Mouse (Mus musculus) megakaryocyte, embryonic 14.5 days (primary cell): ENCODE data around the gene Fn3krp. TPM values are rescaled to one million over a fixed set of nuclear protein-coding genes. Genes with fewer than 3 reads are reported as not detected.

Experiments
- H3K27me3 ChIP-seq: replicated peaks from 2 replicates; pipeline ENCODE3; 2012; ENCODE audit warnings: inconsistent platforms
- H3K36me3 ChIP-seq: replicated peaks from 2 replicates; pipeline ENCODE3; 2012; ENCODE audit warnings: low read length, inconsistent platforms, mixed read lengths
- H3K4me1 ChIP-seq: 2 replicates; pipeline ENCODE4 v1.6.1; 2012; ENCODE audit warnings: inconsistent platforms
- H3K4me3 ChIP-seq: replicated peaks from 2 replicates; pipeline ENCODE3; 2012; ENCODE audit warnings: moderate library complexity, mild to moderate bottlenecking, inconsistent platforms
- H3K9me3 ChIP-seq: 2 replicates; pipeline ENCODE4 v1.6.1; 2012; ENCODE audit warnings: inconsistent platforms
- FLI1 ChIP-seq: IDR thresholded peaks from 2 replicates; pipeline ENCODE4 v1.6.1; 2012; ENCODE audit warnings: low read length, inconsistent platforms, mixed read lengths
- GATA1 ChIP-seq: IDR thresholded peaks from 3 replicates; pipeline ENCODE4 v1.6.1; 2012; ENCODE audit warnings: mixed read lengths, low read length, inconsistent platforms, borderline replicate concordance
- polyA plus RNA-seq: library from polyadenylated mRNA; stranded (reverse); fragments of >175 nt; gene quantifications from 2 replicates; pipeline ENCODE4 v1.2.3, GENCODE M21; 2012; ENCODE audit warnings: low replicate concordance; ENCODE audit not compliant: insufficient read depth

Fn3krp gene
- polyA plus RNA-seq, 1 experiment, result 0.48 TPM

- Histone ChIP-seq H3K4me3 (no peak overlapping the region), H3K9me3 (no peaks in the 10 kb centered on the region), H3K36me3 (no peaks in the 10 kb centered on the region), H3K4me1 (peaks cover 7% of the 10 kb centered on the region), H3K27me3 (peaks cover 2% of the 10 kb centered on the region)
- TF ChIP-seq GATA1 (no peak), FLI1 (no peak)
These were observed 6.4 kb upstream of the Fn3krp start for GRCm38 (mm10) chr11:121414762-121415161.

- no peak for TF ChIP-seq FLI1
- no peak for TF ChIP-seq GATA1
- no peaks in the 10 kb centered on the region for H3K36me3 ChIP-seq
- no peak overlapping the region for H3K4me3 ChIP-seq
- H3K27me3 ChIP-seq, result peaks cover 2% of the 10 kb centered on the region
- peaks cover 8% of the 10 kb centered on the region for H3K4me1 ChIP-seq
- H3K9me3 ChIP-seq, result no peaks in the 10 kb centered on the region
These were observed 5.8 kb upstream of the Fn3krp start for GRCm38 (mm10) chr11:121415351-121415750.

- no peaks in the 10 kb centered on the region for H3K36me3 ChIP-seq
- H3K9me3 ChIP-seq, result no peaks in the 10 kb centered on the region
- H3K4me1 ChIP-seq, result peaks cover 28% of the 10 kb centered on the region
- H3K4me3 ChIP-seq, result no peak overlapping the region
- peaks cover 2% of the 10 kb centered on the region for H3K27me3 ChIP-seq
- TF ChIP-seq GATA1 (no peak), FLI1 (no peak)
These were observed 3.2 kb upstream of the Fn3krp start for GRCm38 (mm10) chr11:121417971-121418370.

DNA sequence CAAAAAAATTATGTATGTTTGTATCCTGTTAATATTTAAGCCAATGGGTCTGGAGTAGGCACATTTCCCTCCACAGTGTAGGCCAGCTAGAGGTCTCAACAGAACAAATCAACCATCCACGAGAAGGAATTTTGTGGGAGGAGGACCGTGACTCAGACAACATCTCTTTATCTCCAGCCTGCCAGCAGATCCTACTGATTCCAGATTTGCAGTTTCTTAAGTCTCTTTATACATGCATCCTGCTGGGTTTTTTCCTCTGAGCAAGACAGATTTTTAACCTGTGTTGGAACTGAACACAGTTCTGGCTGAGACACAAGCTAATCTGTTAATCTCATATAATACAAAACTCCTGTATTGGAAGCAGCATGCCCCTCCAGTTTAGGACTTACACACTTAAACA is 2.3 kb upstream of the Fn3krp start:
- no peaks in the 10 kb centered on the region for H3K36me3 ChIP-seq
- H3K27me3 ChIP-seq, result peaks cover under 1% of the 10 kb centered on the region
- peaks cover 28% of the 10 kb centered on the region for H3K4me1 ChIP-seq
- no peak for TF ChIP-seq GATA1
- no peak for TF ChIP-seq FLI1
- no peaks in the 10 kb centered on the region for H3K9me3 ChIP-seq
- H3K4me3 ChIP-seq, result no peak overlapping the region

DNA sequence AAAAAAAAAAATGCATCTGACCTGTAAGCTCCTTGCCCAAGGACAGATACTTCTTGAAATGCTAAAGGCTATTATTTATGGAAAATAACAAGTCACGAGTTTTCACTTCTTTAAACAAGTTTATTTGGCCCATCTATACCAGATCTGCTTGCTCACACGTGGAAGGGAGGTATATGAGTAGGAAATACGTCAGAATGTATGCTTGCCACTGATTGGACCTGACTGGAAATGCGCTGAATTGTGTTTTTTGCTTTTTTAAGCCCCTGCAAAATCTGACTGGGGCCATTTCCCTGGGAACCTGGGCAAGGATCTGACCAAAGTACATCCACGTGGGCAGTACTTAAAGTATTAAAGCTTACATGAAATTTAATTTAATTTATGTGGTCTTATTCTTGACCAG is 822 bp upstream of the Fn3krp start:
- no peak overlapping the region for H3K4me3 ChIP-seq
- peaks cover 7% of the 10 kb centered on the region for H3K36me3 ChIP-seq
- peaks cover 22% of the 10 kb centered on the region for H3K4me1 ChIP-seq
- TF ChIP-seq GATA1 (no peak), FLI1 (no peak)
- H3K9me3 ChIP-seq, result no peaks in the 10 kb centered on the region
- H3K27me3 ChIP-seq, result no peaks in the 10 kb centered on the region

DNA sequence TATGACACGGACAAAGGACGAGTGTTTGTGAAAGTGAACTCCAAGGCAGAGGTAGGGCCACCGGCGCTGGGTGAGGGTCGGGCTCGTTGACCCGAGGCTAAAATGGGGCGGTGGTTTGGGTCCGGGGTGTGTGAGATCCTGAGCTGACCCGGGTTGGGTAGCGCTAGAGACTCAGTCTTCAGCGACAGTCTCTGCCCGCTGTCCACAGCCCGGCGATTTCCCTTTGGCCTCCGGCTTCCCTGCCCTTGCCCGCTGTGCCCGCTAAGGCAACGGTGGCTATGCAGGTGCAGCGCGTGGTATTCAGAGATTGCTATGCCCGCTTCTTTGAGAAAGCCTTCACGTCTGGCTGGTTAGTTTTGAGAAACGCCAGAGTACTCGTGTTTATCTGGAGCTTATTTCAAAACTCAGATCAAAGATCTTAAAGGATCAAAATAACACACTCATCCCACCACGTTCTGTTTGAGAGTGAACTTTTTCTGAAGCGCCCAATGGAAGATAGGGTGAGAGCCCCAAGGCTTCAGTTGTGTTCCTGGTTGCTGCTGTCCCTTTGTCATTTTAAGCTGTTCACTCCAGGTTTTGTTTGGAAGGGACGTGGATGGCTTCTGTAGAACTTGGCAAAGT is 462 bp downstream of the Fn3krp start:
- Histone ChIP-seq H3K4me3 (peak overlapping the region; percentile 97), H3K9me3 (no peaks in the 10 kb centered on the region), H3K4me1 (peaks cover 26% of the 10 kb centered on the region), H3K27me3 (no peaks in the 10 kb centered on the region), H3K36me3 (peaks cover 19% of the 10 kb centered on the region)
- no peak for TF ChIP-seq GATA1
- TF ChIP-seq FLI1, result no peak

GRCm38 (mm10) chr11:121433397-121433796 is 12.2 kb downstream of the Fn3krp start:
- H3K36me3 ChIP-seq, result peaks cover 28% of the 10 kb centered on the region
- no peak for TF ChIP-seq FLI1
- TF ChIP-seq GATA1, result no peak
- no peaks in the 10 kb centered on the region for H3K9me3 ChIP-seq
- peaks cover 4% of the 10 kb centered on the region for H3K27me3 ChIP-seq
- H3K4me1 ChIP-seq, result peaks cover 36% of the 10 kb centered on the region
- no peak overlapping the region for H3K4me3 ChIP-seq

DNA sequence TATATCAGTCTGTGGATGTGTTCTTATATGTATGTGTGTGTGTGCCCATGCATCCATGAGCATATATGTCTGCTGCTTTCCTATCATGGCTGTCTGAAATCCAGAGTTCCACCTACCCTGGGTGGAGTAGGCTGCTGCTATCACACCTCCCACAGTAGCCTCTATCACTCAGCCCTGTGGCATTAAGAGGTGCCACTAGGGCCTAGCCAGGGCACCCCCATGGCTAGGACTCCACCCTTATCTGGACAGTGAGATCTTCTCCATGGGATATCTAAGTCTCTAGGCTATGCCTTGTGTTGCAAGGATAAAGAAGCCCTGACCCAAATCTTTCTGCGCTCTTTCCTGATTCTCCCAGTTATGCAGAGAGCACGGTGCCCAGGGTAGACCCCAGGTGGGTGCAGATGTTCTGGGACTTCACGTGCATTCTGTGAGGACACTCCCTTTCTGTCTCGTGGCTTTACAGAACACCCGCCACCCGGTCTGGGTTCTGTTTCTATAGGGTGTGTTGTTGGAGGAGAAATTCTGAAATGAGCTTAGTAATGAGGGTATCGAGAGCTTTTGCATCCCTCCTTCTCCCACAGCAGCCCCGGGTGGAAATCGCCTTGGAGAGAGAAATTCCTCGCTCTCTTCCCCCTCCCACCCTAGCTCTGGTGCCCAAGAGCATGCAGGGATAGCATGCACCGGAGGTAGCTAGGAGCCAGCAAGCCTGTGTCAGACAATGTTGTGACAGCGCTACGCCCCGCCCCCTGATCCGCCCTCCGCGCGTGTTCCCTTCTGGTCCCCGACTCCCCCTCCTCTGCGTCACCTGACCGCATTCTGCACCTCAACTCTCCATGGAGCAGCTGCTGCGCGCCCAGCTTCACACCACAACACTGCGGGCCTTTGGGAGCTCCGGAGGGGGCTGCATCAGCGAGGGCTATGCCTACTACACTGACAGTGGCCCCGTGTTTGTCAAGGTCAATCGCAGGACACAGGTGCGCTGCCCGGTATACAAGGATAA is 13.3 kb downstream of the Fn3krp start, which contains the start of gene Fn3k:
Gene Fn3k (plus strand): TSS at position 758 of the 1,000 bp plus-strand sequence.
- Histone ChIP-seq H3K4me1 (peaks cover 46% of the 10 kb centered on the region), H3K27me3 (peaks cover 4% of the 10 kb centered on the region), H3K36me3 (peaks cover 17% of the 10 kb centered on the region), H3K9me3 (no peaks in the 10 kb centered on the region), H3K4me3 (peak within 1 kb of the TSS; percentile 92)
- TF ChIP-seq GATA1 (no peak), FLI1 (no peak)

DNA sequence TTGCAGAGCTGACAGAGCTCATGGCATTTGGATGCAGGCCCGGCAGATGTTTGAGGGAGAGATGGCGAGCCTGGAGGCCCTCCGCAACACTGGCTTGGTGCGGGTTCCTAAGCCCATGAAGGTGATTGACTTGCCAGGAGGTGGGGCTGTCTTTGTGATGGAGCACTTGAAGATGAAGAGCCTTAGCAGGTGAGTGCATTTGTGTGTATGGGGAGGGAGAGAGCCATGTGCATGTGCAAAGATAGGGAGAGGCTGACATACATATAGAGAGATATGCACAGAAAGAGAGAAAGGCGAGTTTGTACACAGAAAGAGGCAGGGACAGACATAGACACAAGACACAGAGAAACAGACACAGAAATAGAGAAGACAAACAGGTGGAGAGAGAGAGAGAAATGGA is 16.0 kb downstream of the Fn3krp start:
- Histone ChIP-seq H3K36me3 (no peaks in the 10 kb centered on the region), H3K9me3 (no peaks in the 10 kb centered on the region), H3K27me3 (peaks cover 7% of the 10 kb centered on the region), H3K4me1 (peaks cover 58% of the 10 kb centered on the region), H3K4me3 (no peak overlapping the region)
- no peak for TF ChIP-seq GATA1
- no peak for TF ChIP-seq FLI1
